Mouse (Mus musculus) stomach, embryonic 15.5 days (tissue): Measurements from ENCODE around the gene Abr. TPM values are rescaled to one million over a fixed set of nuclear protein-coding genes. Genes with fewer than 3 reads are reported as not detected.

Experiments
- ATAC-seq: fragments of 200-750 bp; cut with Nextera tagmentation; 2 replicates; pipeline ENCODE4 v1.8.0; 2017; ENCODE audit warnings: low read depth, moderate number of reproducible peaks, moderate TSS enrichment; ENCODE audit not compliant: insufficient read depth, low FRiP score
- H3K27ac ChIP-seq: fragments of 300-500 bp; sonication (generic); 2 replicates; pipeline ENCODE4 v1.5.1; 2015; ENCODE audit warnings: mild to moderate bottlenecking, inconsistent platforms
- H3K27me3 ChIP-seq: fragments of 300-500 bp; sonication (generic); replicated peaks from 2 replicates; pipeline ENCODE4 v1.6.1; 2015; ENCODE audit warnings: inconsistent platforms
- H3K36me3 ChIP-seq: fragments of 300-500 bp; sonication (generic); 2 replicates; pipeline ENCODE4 v1.6.1; 2015; ENCODE audit warnings: inconsistent platforms
- H3K4me1 ChIP-seq: fragments of 300-500 bp; sonication (generic); 2 replicates; pipeline ENCODE4 v1.6.1; 2015; ENCODE audit warnings: inconsistent platforms
- H3K4me2 ChIP-seq: fragments of 300-500 bp; sonication (generic); 2 replicates; pipeline ENCODE4 v1.6.1; 2015; ENCODE audit warnings: mild to moderate bottlenecking, inconsistent platforms
- H3K4me3 ChIP-seq: fragments of 300-500 bp; sonication (generic); replicated peaks from 2 replicates; pipeline ENCODE4 v1.5.1; 2015; ENCODE audit warnings: inconsistent platforms
- H3K9ac ChIP-seq: fragments of 300-500 bp; sonication (generic); 2 replicates; pipeline ENCODE4 v1.6.1; 2015; ENCODE audit warnings: inconsistent platforms
- H3K9me3 ChIP-seq: fragments of 300-500 bp; sonication (generic); 2 replicates; pipeline ENCODE4 v1.6.1; 2016; ENCODE audit warnings: inconsistent platforms
- WGBS: fragments of 180-500 bp; shearing (Covaris S2); methylation state at CpG from one replicate; pipeline ENCODE4 v1.1.7; 2015; 5-methylcytosine and 5-hydroxymethylcytosine counted together
- polyA plus RNA-seq: library from polyadenylated mRNA; unstranded; fragments of >200 nt; fragmentation: Nextera tagmentation; extraction: Ambion mirVana; gene quantifications from 2 replicates; pipeline ENCODE4 v1.2.1, GENCODE M21; 2015

Gene Abr
- polyA plus RNA-seq, 1 experiment from 2014 or later, result 37.4 TPM

DNA sequence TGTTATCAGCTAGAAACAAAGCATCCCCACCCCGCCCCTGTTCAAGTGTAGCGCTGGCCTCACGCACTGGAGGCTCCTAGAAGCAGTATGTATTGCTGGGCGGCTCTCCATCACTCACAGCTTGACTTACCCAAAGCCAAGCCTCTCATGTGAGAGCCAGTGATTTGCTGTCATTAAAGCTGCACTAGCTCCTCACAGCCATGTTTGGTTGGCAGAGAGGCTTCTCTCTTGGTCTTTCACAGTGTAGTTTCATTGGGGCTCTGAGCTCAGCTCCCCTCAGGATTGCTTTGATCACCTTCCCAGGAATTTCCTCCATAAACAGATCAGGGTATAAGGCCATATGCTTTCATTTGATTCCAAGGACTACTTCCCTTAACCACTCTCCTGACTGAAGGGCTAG lies 208.9 kb downstream of the Abr start:
- ATAC-seq, result no peak
- H3K27ac ChIP-seq, result no peak overlapping the region
- 81% methylated on average over 4 of the region's 4 CpGs for WGBS
- H3K4me3 ChIP-seq, result no peak overlapping the region
- peaks cover 18% of the 10 kb centered on the region; the same call in 1 of the 2 replicates for H3K4me1 ChIP-seq
- H3K9me3 ChIP-seq, result no peaks in the 10 kb centered on the region
- H3K36me3 ChIP-seq, result peaks cover 26% of the 10 kb centered on the region; the same call in 1 of the 2 replicates
- H3K4me2 ChIP-seq, result no peak overlapping the region
- H3K9ac ChIP-seq, result no peak overlapping the region
- H3K27me3 ChIP-seq, result no peaks in the 10 kb centered on the region

DNA sequence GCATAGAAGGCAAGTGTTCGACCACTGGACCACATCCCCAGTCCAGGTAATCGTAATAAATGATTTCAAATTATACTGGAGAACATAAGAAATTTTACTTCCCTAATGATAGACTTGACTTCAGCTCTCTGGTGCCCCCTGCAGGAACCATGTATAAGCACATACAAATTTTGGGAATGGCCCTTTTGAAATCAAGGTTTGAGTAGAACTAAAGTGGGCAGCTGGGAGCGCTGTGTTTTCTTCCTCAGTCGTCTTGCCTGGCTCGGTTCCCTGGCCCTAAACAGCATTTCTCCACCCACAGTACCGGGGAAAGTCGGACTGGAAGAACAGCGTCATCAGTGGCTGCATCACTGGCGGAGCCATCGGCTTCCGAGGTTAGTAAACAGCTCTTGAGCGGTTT lies 211.3 kb downstream of the Abr start:
- 0 out of 2 replicates have a peak, but pooled peaks cover 15% of the 10 kb centered on the region for H3K36me3 ChIP-seq
- WGBS, result 61% methylated on average over 12 of the region's 12 CpGs
- H3K9me3 ChIP-seq, result no peaks in the 10 kb centered on the region

DNA sequence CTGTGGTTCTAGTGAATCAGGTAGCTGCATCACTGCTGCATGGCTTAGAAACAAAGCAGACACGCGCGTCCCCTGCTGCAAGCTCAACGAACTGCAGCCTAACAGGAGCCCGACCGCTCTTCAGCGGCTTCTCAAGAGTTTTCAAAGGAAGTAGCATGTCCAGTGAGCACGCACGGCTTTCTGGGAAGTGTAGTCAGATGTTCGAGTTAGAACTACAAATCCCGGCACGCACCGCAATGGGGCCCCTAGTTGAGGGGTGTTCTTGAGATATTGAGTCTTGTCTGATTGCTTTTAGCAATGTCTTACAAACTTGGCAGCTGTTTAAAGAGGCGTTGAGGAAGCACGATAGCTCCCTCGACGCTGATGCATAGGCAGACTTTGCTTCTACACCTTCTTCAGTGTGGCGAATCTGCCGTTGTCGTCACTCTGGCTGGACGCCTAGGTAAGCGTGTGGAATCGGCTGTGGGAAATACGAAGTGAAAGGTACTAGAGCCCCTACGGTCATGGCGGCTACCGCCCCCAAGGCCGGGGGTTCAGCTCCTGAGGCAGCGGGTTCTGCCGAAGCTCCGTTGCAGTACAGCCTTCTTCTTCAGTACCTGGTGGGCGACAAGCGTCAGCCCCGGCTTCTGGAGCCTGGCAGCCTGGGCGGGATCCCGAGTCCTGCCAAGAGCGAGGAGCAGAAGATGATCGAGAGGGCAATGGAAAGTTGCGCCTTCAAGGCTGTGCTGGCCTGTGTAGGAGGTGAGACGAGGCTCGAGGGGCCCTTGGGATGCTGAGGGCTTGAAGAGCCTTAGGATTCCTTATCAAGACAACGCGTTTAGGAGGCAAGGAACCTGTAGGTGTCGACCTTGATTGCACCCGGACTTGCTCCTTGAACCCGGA lies 215.2 kb downstream of the Abr start, which contains the start of gene Timm22:
Gene Timm22 (plus strand): TSS at position 251 of the 882 bp plus-strand sequence.
- H3K4me2 ChIP-seq, result peak within 1 kb of the TSS; percentile 73
- 0 out of 2 replicates have a peak, but pooled peaks cover 10% of the 10 kb centered on the region for H3K4me1 ChIP-seq
- WGBS, result under 1% methylated on average over 46 of the region's 46 CpGs
- H3K4me3 ChIP-seq, result peak within 1 kb of the TSS; percentile 69
- no peaks in the 10 kb centered on the region for H3K9me3 ChIP-seq
- H3K27ac ChIP-seq, result peak within 1 kb of the TSS; percentile 91
- peak; percentile 96 for ATAC-seq
- H3K27me3 ChIP-seq, result no peaks in the 10 kb centered on the region
- 0 out of 2 replicates have a peak, but pooled peaks cover 4% of the 10 kb centered on the region for H3K36me3 ChIP-seq
- peak within 1 kb of the TSS; percentile 76 for H3K9ac ChIP-seq

More for the DNA sequence above, 211.3 kb downstream of the Abr start:
- H3K4me1 ChIP-seq, result 0 out of 2 replicates have a peak, but pooled peaks cover 12% of the 10 kb centered on the region
- H3K4me2 ChIP-seq, result no peak overlapping the region
- ATAC-seq, result no peak
- no peak overlapping the region for H3K4me3 ChIP-seq
- H3K27me3 ChIP-seq, result no peaks in the 10 kb centered on the region
- no peak overlapping the region for H3K27ac ChIP-seq
- no peak overlapping the region for H3K9ac ChIP-seq

DNA sequence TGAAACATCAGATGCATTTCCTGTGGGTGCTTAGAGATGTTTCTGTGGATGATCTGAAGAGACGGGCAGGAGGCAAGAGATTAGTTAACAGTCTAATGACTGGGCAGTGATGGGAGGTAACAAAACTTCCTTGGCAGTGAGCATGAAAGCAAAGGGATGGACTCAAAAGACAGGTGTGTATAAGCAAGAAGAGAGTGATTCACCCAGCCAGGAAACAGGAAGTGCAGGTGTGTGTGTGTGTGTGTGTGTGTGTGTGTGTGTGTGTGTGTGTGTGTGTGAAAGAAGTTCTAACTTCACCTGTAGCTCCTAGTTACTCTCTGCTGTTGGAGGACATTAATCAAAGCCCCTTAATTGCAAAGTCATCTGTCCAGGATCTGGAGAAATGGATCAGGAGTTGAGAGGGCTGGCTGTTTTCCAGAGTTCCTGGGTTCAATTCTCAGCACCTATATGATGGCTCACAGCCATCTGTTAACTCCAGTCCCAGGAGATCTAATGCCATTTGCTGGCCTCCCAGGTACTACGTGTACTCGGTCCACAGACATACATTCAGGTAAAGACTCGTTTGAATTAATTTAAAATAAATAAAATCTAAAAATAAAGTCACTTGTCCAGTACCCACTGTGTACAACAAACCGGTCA lies 216.4 kb downstream of the Abr start:
- Histone ChIP-seq H3K27ac (no peak overlapping the region), H3K36me3 (0 out of 2 replicates have a peak, but pooled peaks cover 4% of the 10 kb centered on the region), H3K4me2 (no peak overlapping the region), H3K4me1 (0 out of 2 replicates have a peak, but pooled peaks cover 10% of the 10 kb centered on the region), H3K9ac (no peak overlapping the region), H3K27me3 (no peaks in the 10 kb centered on the region), H3K4me3 (no peak overlapping the region), H3K9me3 (no peaks in the 10 kb centered on the region)
- WGBS, result 80% methylated on average over 5 of the region's 5 CpGs
- no peak for ATAC-seq

DNA sequence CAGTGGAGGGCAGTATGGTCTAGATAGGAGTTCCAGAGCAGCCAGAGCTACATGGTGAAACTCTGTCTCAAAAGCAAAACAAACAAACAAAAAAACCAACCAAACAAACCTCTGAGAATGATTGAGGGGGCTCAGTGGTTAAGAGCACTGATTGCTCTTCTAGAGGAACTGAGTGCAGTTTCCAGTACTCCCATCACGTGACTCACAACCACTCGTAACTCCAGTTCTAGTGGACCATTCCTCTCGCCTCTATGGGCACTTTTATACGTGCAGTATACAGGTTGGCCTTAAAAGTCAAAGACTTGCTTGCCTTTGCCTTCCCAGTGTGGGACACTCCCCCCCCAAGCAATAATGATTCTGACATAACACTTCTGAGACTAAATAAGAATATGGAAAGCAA lies 217.0 kb downstream of the Abr start:
- H3K36me3 ChIP-seq, result 0 out of 2 replicates have a peak, but pooled peaks cover 3% of the 10 kb centered on the region
- H3K4me1 ChIP-seq, result 0 out of 2 replicates have a peak, but pooled peaks cover 10% of the 10 kb centered on the region
- H3K4me3 ChIP-seq, result no peak overlapping the region
- WGBS, result 57% methylated on average over 4 of the region's 4 CpGs
- no peak overlapping the region for H3K9ac ChIP-seq
- H3K4me2 ChIP-seq, result no peak overlapping the region
- no peak for ATAC-seq
- no peaks in the 10 kb centered on the region for H3K27me3 ChIP-seq
- no peaks in the 10 kb centered on the region for H3K9me3 ChIP-seq
- H3K27ac ChIP-seq, result no peak overlapping the region

DNA sequence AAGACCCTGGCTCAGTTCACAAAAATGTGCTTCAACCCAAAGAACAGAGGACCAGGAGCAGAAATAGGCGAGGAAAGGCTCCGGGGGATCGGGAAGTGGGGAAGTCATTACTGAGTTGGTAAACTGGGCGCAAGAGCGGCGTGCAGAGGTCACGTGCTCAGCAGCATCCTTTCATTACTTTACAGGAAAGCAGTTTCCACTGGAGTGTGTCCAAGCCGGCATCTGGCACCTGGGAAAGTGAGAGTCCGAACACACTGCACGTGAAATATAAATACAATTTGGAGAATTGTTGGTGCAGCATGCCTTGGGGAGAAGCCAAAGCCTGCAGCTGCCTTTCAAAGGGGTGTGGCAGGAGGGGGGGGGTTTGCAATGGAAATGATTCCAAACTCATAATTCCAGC lies 220.7 kb downstream of the Abr start:
- WGBS, result 61% methylated on average over 10 of the region's 10 CpGs

DNA sequence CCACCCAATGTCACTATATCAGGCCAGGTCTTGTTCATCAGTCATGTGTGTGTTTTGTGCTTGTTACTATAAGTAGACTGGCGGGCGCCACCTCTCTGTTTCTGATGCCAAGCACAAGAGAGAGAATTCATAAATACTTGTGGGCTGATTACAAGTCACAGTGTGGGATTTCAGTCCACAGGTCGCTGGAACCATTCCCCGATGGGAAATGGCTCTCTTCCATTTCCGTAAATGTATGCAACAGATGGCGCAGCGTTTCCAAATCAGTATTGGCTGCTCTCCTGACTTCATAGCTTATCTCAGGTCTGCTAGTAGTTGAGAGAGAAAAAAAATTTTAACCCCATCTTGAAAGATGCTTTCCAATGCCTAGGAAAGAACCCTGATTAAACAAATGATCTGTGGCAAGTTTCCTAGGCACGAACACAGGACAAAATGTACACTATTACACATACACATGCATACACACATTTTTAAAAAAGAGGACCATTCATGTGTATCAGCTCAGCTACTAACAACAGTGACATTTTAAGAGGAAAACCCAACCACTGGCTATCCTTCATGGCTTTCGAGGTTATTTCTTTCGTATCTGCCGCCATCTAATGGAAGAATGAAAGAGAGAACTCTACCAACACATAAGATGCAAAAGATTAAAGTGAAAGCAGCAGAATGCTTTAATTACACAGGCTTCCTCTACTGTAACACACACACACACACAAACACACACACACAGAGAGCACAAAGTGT lies 222.4 kb downstream of the Abr start:
- no peak overlapping the region for H3K9ac ChIP-seq
- WGBS, result 5% methylated on average over 11 of the region's 11 CpGs

More for the DNA sequence above, 220.7 kb downstream of the Abr start:
- H3K4me2 ChIP-seq, result no peak overlapping the region
- H3K4me1 ChIP-seq, result peaks cover 4% of the 10 kb centered on the region; the same call in 1 of the 2 replicates
- no peak overlapping the region for H3K4me3 ChIP-seq
- ATAC-seq, result no peak
- H3K9me3 ChIP-seq, result no peaks in the 10 kb centered on the region
- H3K27me3 ChIP-seq, result no peaks in the 10 kb centered on the region
- H3K9ac ChIP-seq, result no peak overlapping the region
- H3K36me3 ChIP-seq, result no peaks in the 10 kb centered on the region
- no peak overlapping the region for H3K27ac ChIP-seq

DNA sequence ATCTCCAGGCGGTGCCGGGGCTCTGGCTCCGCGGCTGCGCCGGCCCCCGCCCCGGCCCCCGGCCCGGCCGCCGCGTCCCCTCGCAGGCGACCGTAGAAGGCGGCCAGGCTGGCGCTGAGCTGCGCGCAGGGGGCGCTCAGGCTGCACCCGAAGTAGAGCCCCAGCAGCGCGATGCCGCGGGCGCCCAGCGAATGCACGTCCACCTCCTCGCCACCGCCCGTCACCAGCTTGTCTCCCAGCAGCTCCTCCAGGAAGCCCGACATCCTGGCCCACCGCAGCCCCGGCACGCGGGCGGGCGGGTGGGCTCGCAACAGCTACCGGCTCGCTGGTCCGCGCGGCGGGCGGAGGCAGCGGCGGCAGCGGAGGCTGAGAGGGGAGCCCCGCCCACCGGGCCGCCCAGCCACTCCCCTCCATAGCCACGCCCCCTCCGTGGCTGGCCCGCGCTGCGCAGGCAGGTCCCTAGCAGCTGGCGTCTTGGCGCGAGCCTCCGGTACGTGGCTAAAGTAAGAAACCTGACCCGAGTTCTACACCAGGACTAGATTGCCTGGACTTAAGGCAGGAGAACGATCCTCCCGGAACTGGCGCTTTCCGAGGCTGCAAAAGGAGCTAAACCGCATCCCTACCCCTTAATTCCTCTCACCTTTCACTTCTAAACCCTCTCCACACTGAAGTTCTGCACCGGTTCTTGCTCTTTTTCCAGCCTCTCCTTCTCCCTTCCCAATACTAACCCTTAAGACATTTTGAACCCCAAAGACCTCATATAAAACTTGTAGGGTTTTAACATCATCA lies 223.1 kb downstream of the Abr start, which contains the start of gene Nxn:
Gene Nxn (minus strand): TSS at position 343 of the 789 bp plus-strand sequence.
- H3K27me3 ChIP-seq, result no peaks in the 10 kb centered on the region
- H3K27ac ChIP-seq, result peak within 1 kb of the TSS; percentile 90
- peaks cover 4% of the 10 kb centered on the region; the same call in 1 of the 2 replicates for H3K4me1 ChIP-seq
- no peaks in the 10 kb centered on the region for H3K36me3 ChIP-seq
- WGBS, result under 1% methylated on average over 67 of the region's 70 CpGs
- H3K9me3 ChIP-seq, result no peaks in the 10 kb centered on the region
- peak within 1 kb of the TSS; percentile 74 for H3K9ac ChIP-seq
- peak; percentile 92 for ATAC-seq
- H3K4me3 ChIP-seq, result peak within 1 kb of the TSS; percentile 87
- H3K4me2 ChIP-seq, result peak within 1 kb of the TSS; percentile 83

More for the DNA sequence above, 222.4 kb downstream of the Abr start:
- Histone ChIP-seq H3K36me3 (no peaks in the 10 kb centered on the region), H3K27ac (peak overlapping the region; percentile 90), H3K4me1 (peaks cover 4% of the 10 kb centered on the region; the same call in 1 of the 2 replicates), H3K27me3 (no peaks in the 10 kb centered on the region), H3K4me3 (peak overlapping the region; percentile 87), H3K9me3 (no peaks in the 10 kb centered on the region), H3K4me2 (peak overlapping the region; percentile 83)
- ATAC-seq, result 0 out of 2 replicates have a peak, but pooled peaks have one; percentile 15

DNA sequence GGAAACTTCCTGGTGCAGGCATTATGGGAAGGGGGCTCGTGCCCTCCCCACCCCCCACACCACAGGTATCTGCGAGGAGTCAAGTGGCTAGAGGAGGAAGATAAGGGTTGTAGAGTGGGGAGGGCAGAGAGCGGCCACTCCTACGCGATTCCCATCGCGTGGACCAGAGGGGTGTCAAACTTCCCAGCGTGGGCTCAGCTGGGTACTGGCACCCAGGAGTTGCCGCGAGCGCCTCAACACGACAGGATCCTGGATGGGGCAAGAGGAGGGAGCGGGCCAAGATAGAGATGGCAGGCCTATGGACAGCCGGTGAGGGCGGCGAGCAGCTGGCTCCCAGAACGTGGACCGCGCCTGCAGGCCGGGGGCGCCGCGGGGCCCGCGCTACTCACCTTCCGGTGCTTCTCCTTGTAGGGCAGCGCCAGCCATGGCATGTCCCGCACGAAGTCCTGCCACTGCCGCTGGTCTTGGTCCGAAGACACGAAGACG lies 223.8 kb downstream of the Abr start:
- peak overlapping the region; percentile 87 for H3K4me3 ChIP-seq
- H3K4me1 ChIP-seq, result peaks cover 4% of the 10 kb centered on the region; the same call in 1 of the 2 replicates
- H3K36me3 ChIP-seq, result no peaks in the 10 kb centered on the region
- no peaks in the 10 kb centered on the region for H3K27me3 ChIP-seq
- peak overlapping the region; percentile 83 for H3K4me2 ChIP-seq
- 1% methylated on average over 29 of the region's 33 CpGs for WGBS
- peak; percentile 64 for ATAC-seq
- H3K27ac ChIP-seq, result peak overlapping the region; percentile 90
- no peaks in the 10 kb centered on the region for H3K9me3 ChIP-seq
- H3K9ac ChIP-seq, result peak overlapping the region; percentile 74

DNA sequence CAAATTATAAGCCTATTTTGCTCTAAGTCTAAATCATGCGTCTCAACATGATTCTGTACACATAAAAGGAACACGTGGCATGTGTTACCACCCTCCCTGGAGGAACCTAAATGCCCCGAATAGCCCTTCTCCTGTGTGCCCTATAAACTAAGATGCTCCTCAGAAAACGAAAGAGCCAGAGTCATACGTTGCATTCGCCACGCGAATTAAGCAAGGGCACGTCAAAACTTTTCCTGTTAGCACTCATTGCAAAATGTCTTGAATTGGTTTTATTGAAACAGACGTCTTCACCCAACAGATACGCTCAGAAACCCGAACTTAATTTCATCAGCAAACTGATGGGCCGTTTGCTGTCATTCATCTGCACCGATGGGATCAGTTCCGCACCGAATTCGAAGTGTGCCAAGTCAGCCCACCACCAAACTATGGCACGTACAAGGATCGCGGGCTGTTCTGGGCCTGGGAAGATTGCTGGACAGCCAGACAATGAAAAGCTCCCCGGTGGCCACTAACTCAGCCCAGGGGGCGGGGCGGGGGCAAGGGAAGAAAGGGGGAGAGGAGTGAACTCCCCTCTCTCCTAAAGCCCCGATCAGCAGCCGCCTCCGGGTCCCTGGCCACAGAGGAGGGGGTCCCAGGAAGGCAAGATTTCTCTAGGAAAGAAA lies 224.3 kb downstream of the Abr start:
- Histone ChIP-seq H3K4me3 (peak overlapping the region; percentile 87), H3K36me3 (no peaks in the 10 kb centered on the region), H3K27me3 (no peaks in the 10 kb centered on the region), H3K4me1 (peaks cover 4% of the 10 kb centered on the region), H3K9me3 (no peaks in the 10 kb centered on the region), H3K27ac (peak overlapping the region; percentile 90), H3K4me2 (peak overlapping the region; percentile 83), H3K9ac (peak overlapping the region; percentile 74)
- peak; percentile 20 for ATAC-seq
- WGBS, result 1% methylated on average over 26 of the region's 26 CpGs
